Comparison of ENCODE assay signal across 22 mouse cellular contexts in the genomic region with DNA sequence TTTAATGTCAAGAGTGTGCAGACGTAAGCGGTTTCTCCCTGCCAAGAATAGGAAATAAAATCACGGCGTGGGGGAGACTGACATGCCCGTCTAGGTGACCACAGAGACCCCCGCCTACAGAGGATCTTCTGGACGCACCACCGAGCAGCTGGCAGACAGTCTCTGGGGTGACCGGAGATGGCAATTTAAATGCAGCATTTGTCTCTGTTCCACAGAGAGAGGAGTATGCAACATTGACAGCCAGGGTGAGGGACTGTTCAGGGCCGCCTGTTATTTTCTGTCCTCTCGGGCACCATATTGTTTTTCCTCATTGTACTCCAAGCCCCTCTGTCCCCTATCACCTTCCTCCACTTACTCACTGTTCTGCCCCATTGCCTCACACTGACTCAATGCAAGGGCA.
DNase-seq lines count a peak whose midpoint lies in the region; ATAC-seq and TF ChIP-seq lines count a peak whose summit lies in the region.
"Had no signal": no experiment of that assay in that cellular context is flagged by ENCODE, and none has a peak within 500 bp of the region (broad histone marks: within the 10 kb centered on the region; RNA-seq: fewer than 3 reads in every experiment).

No protein-coding gene starts in this region.

- H3K9ac ChIP-seq in hindbrain, embryonic 11.5 days (ENCODE audit: low read depth, low read length): no peak overlapping the region
- no peak overlapping the region for H3K9ac ChIP-seq in hindbrain, embryonic 14.5 days
- no peak overlapping the region for H3K9ac ChIP-seq in kidney, postnatal 0 days (ENCODE audit: low read depth, low read length)
- H3K9ac ChIP-seq in neural tube, embryonic 13.5 days: no peak overlapping the region
- H3K9ac ChIP-seq in neural tube, embryonic 15.5 days (replicated peaks): no peak overlapping the region
- no peak overlapping the region for H3K9ac ChIP-seq in hindbrain, embryonic 16.5 days (ENCODE audit: low read depth, low read length)
- H3K9ac ChIP-seq: forebrain, embryonic 13.5 days; forebrain, postnatal 0 days had no signal

- no peak overlapping the region for H3K4me3 ChIP-seq in hindbrain, embryonic 11.5 days (ENCODE audit: low read depth, low read length)
- no peak overlapping the region for H3K4me3 ChIP-seq in hindbrain, embryonic 14.5 days (replicated peaks; ENCODE audit: low read length)
- H3K4me3 ChIP-seq in kidney, postnatal 0 days (replicated peaks; ENCODE audit: low read depth, low read length): no peak overlapping the region
- H3K4me3 ChIP-seq in neural tube, embryonic 13.5 days: no peak overlapping the region
- no peak overlapping the region for H3K4me3 ChIP-seq in neural tube, embryonic 15.5 days (replicated peaks)
- no peak overlapping the region for H3K4me3 ChIP-seq in hindbrain, embryonic 16.5 days (ENCODE audit: low read length)
- H3K4me3 ChIP-seq: embryonic facial prominence, embryonic 10.5 days; forebrain, embryonic 13.5 days; heart, embryonic 10.5 days had no signal

- H3K4me1 ChIP-seq in hindbrain, embryonic 11.5 days (replicated peaks; ENCODE audit: control insufficient read depth, insufficient read depth, low read length): no peaks in the 10 kb centered on the region
- H3K4me1 ChIP-seq in hindbrain, embryonic 14.5 days (replicated peaks; ENCODE audit: control insufficient read depth, insufficient read depth, low read length): 0 out of 2 replicates have a peak, but pooled peaks cover 3% of the 10 kb centered on the region
- no peaks in the 10 kb centered on the region for H3K4me1 ChIP-seq in kidney, postnatal 0 days (replicated peaks; ENCODE audit: insufficient read depth, low read length)
- H3K4me1 ChIP-seq in neural tube, embryonic 13.5 days (replicated peaks): no peaks in the 10 kb centered on the region
- no peaks in the 10 kb centered on the region for H3K4me1 ChIP-seq in neural tube, embryonic 15.5 days
- no peaks in the 10 kb centered on the region for H3K4me1 ChIP-seq in hindbrain, embryonic 16.5 days (ENCODE audit: control insufficient read depth, insufficient read depth, low read depth, low read length)
- H3K4me1 ChIP-seq: forebrain, embryonic 13.5 days had no signal

- no peaks in the 10 kb centered on the region for H3K36me3 ChIP-seq in hindbrain, embryonic 11.5 days (ENCODE audit: control insufficient read depth, insufficient read depth, low read length)
- no peaks in the 10 kb centered on the region for H3K36me3 ChIP-seq in hindbrain, embryonic 14.5 days (replicated peaks; ENCODE audit: control insufficient read depth, insufficient read depth)
- no peaks in the 10 kb centered on the region for H3K36me3 ChIP-seq in kidney, postnatal 0 days (ENCODE audit: insufficient read depth, low read length)
- no peaks in the 10 kb centered on the region for H3K36me3 ChIP-seq in neural tube, embryonic 13.5 days
- no peaks in the 10 kb centered on the region for H3K36me3 ChIP-seq in neural tube, embryonic 15.5 days
- H3K36me3 ChIP-seq in hindbrain, embryonic 16.5 days (ENCODE audit: control insufficient read depth, insufficient read depth, low read length): no peaks in the 10 kb centered on the region
- H3K36me3 ChIP-seq: embryonic facial prominence, embryonic 10.5 days; heart, embryonic 10.5 days had no signal

- H3K9me3 ChIP-seq in hindbrain, embryonic 11.5 days (ENCODE audit: control insufficient read depth, low read length): no peaks in the 10 kb centered on the region
- H3K9me3 ChIP-seq in hindbrain, embryonic 14.5 days (ENCODE audit: control insufficient read depth, low read length): no peaks in the 10 kb centered on the region
- H3K9me3 ChIP-seq in kidney, postnatal 0 days (replicated peaks; ENCODE audit: low read length): no peaks in the 10 kb centered on the region
- no peaks in the 10 kb centered on the region for H3K9me3 ChIP-seq in neural tube, embryonic 13.5 days
- no peaks in the 10 kb centered on the region for H3K9me3 ChIP-seq in neural tube, embryonic 15.5 days (replicated peaks)
- no peaks in the 10 kb centered on the region for H3K9me3 ChIP-seq in hindbrain, embryonic 16.5 days (ENCODE audit: control insufficient read depth, low read length)
- H3K9me3 ChIP-seq: embryonic facial prominence, embryonic 10.5 days; forebrain, embryonic 13.5 days; heart, embryonic 10.5 days had no signal

- no peak for TF ChIP-seq CTCF in kidney, postnatal 0 days (IDR thresholded peaks at IDR 0.05; ENCODE audit: low read depth)

- WGBS in hindbrain, embryonic 11.5 days: 74% methylated on average over 11 of the region's 11 CpGs
- 48% methylated on average over 11 of the region's 11 CpGs for WGBS in hindbrain, embryonic 14.5 days
- 47% methylated on average over 11 of the region's 11 CpGs for WGBS in kidney, postnatal 0 days
- 66% methylated on average over 11 of the region's 11 CpGs for WGBS in neural tube, embryonic 13.5 days
- 61% methylated on average over 11 of the region's 11 CpGs for WGBS in neural tube, embryonic 15.5 days
- 56% methylated on average over 11 of the region's 11 CpGs for WGBS in hindbrain, embryonic 16.5 days

- no peaks in the 10 kb centered on the region for H3K27me3 ChIP-seq in hindbrain, embryonic 11.5 days (ENCODE audit: control insufficient read depth, insufficient read depth, low read length)
- no peaks in the 10 kb centered on the region for H3K27me3 ChIP-seq in hindbrain, embryonic 14.5 days (ENCODE audit: control insufficient read depth, insufficient read depth, low read length)
- no peaks in the 10 kb centered on the region for H3K27me3 ChIP-seq in kidney, postnatal 0 days (ENCODE audit: insufficient read depth, low read length)
- no peaks in the 10 kb centered on the region for H3K27me3 ChIP-seq in neural tube, embryonic 13.5 days
- H3K27me3 ChIP-seq in neural tube, embryonic 15.5 days (replicated peaks): no peaks in the 10 kb centered on the region
- H3K27me3 ChIP-seq in hindbrain, embryonic 16.5 days (replicated peaks; ENCODE audit: control insufficient read depth, insufficient read depth, low read length): no peaks in the 10 kb centered on the region
- H3K27me3 ChIP-seq: CH12.LX; forebrain, embryonic 13.5 days; Patski had no signal

- H3K27ac ChIP-seq in hindbrain, embryonic 11.5 days (ENCODE audit: low read depth, low read length): no peak overlapping the region
- H3K27ac ChIP-seq in hindbrain, embryonic 14.5 days: no peak overlapping the region
- H3K27ac ChIP-seq in kidney, postnatal 0 days: no peak overlapping the region
- 0 out of 2 replicates have a peak overlapping the region, but pooled peaks have one; percentile 46 for H3K27ac ChIP-seq in neural tube, embryonic 13.5 days (replicated peaks)
- no peak overlapping the region for H3K27ac ChIP-seq in neural tube, embryonic 15.5 days (replicated peaks)
- H3K27ac ChIP-seq in hindbrain, embryonic 16.5 days (ENCODE audit: low read depth, low read length): no peak overlapping the region
- H3K27ac ChIP-seq: embryonic facial prominence, embryonic 10.5 days; forebrain, embryonic 13.5 days; heart, embryonic 10.5 days had no signal

- no peak overlapping the region for H3K4me2 ChIP-seq in hindbrain, embryonic 11.5 days (replicated peaks; ENCODE audit: low read depth, low read length)
- H3K4me2 ChIP-seq in hindbrain, embryonic 14.5 days (replicated peaks): no peak overlapping the region
- no peak overlapping the region for H3K4me2 ChIP-seq in kidney, postnatal 0 days (ENCODE audit: low read length)
- H3K4me2 ChIP-seq in neural tube, embryonic 13.5 days: no peak overlapping the region
- no peak overlapping the region for H3K4me2 ChIP-seq in neural tube, embryonic 15.5 days
- H3K4me2 ChIP-seq in hindbrain, embryonic 16.5 days (ENCODE audit: low read length): no peak overlapping the region
- H3K4me2 ChIP-seq: forebrain, embryonic 13.5 days had no signal

- DNase-seq in hindbrain, embryonic 11.5 days (ENCODE audit: low spot score): no peak
- no peak for DNase-seq in hindbrain, embryonic 14.5 days (ENCODE audit: low spot score)
- DNase-seq in kidney, postnatal 0 days (ENCODE audit: low spot score): peak; percentile 12
- DNase-seq in kidney, adult 8-10 months: no peak
- no peak for DNase-seq in lung, postnatal 4 days
- DNase-seq: adrenal gland, postnatal 14 days; cerebellum, adult 11-12 months; cerebellum, adult 9-10 months; forebrain, postnatal 0 days; gastrocnemius, postnatal 14 days; heart, postnatal 10 days; heart, postnatal 4 days had no signal

- ATAC-seq in hindbrain, embryonic 11.5 days (ENCODE audit: low FRiP score): peak; percentile 47
- no peak; the same call in 1 of the 2 replicates for ATAC-seq in hindbrain, embryonic 14.5 days (ENCODE audit: low FRiP score)
- no peak for ATAC-seq in kidney, postnatal 0 days (replicated peaks; ENCODE audit: low FRiP score, low read depth)
- peak; percentile 27; the same call in 1 of the 2 replicates for ATAC-seq in neural tube, embryonic 13.5 days (ENCODE audit: low read depth)
- ATAC-seq in neural tube, embryonic 15.5 days (ENCODE audit: low FRiP score): no peak
- 0 out of 2 replicates have a peak, but pooled peaks have one; percentile 27 for ATAC-seq in hindbrain, embryonic 16.5 days
- ATAC-seq: activated CD4-positive, CD25-positive, alpha-beta regulatory T cell, adult 4 months; forebrain, embryonic 13.5 days; forebrain, postnatal 0 days; inflammation-experienced regulatory T-cells, adult 6 months; Patski had no signal

Comparison
In these comparisons a context has a peak if more than half of its experiments do, and no peak if none do; other contexts are left out.
1. ATAC-seq: peak in hindbrain, embryonic 11.5 days (single experiment), neural tube, embryonic 13.5 days (single experiment) and hindbrain, embryonic 16.5 days (single experiment); none in hindbrain, embryonic 14.5 days (single experiment), kidney, postnatal 0 days (single experiment) and neural tube, embryonic 15.5 days (single experiment).